Mouse (Mus musculus) urinary bladder, adult 18-20 months (tissue): ENCODE results near the gene Mrln.
"Not testable (repeated sequence)": the region's sequence is repeated elsewhere in the genome, so short reads cannot be mapped to it uniquely, and the experiment has no call there.

Experiments used
- DNase-seq, 2 experiments: peaks; one replicate each; pipeline ENCODE4 v3.0.0; 2022; ENCODE audit warnings: low spot score in 2 of 2, mixed read lengths in 2 of 2

Mrln gene

DNA sequence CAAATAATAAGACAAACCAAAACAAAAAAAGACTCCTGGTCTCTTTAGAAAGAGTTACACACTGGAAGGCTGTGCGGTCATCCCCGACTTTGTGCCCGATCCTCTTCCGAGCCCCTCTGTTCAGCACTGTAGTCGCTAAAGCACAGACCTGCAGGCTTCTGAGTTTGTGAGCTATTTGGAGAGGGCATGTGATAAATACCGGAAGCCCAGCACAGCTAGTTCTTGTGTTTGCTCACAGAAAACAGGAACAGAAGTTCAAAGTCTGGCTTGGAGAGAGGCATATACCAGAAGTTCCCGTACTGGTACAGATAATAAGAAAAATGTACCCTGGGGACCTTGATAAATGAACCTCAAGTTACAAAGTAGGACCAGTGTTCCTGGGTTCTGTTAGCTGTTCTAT is 9.2 kb upstream of the Mrln start:
- no peak for DNase-seq

DNA sequence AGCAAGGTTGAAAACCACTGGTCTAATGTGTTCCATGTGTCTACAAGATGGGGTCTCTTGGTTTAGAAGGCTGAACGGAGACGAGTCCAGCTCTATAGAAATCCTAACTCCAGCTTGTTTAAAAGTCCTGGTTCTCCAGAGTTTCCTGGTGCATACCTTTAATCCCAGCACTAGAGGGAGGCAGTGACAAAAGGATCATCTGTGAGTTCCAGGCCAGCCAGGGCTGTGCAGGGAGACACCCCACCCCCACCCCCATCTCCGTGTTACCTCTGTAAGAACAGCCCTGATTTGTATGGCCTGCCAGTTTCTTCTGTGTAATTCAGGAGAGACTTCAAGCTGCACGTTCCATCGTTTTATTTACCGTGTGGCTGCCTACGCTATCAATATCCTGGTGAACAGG is 8.7 kb upstream of the Mrln start:
- no peak for DNase-seq

DNA sequence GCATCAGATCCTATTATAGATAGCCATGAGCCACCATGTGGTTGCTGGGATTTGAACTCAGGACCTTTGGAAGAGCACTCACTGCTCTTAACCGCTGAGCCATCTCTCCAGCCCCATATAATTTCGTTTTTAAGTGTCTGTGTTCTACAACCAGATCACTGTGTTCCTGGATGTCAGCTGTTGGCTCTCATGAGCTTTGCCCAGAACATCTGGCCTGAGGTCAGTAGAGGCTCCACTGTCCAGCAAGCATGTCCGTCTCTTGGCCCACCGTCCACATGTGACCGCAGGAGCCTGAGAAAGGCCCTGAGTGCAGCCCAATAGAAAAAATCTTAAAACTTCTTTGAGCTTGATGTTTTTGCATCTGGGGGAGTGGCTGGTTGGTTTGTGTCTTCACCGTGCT is 7.8 kb upstream of the Mrln start:
- DNase-seq = no peak

DNA sequence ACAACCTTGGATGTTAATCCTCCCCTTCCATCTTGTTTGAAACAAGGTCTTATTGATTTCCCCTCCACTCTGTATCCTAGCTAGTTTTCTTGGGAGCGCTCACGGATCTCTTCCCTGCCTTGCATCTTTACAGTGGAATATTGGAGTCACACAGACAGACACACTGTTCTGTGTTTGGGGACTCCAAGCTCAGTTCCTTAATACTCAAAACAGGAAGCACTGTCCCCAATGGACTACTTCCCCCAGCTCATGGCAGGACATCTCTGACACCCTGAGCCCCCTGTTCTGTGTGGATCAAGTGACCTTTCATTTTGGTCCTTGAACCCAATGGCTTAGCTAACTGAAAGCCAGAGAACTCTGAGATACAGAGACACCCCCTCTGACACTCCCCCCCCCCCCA is 6.9 kb upstream of the Mrln start:
- DNase-seq = no peak

DNA sequence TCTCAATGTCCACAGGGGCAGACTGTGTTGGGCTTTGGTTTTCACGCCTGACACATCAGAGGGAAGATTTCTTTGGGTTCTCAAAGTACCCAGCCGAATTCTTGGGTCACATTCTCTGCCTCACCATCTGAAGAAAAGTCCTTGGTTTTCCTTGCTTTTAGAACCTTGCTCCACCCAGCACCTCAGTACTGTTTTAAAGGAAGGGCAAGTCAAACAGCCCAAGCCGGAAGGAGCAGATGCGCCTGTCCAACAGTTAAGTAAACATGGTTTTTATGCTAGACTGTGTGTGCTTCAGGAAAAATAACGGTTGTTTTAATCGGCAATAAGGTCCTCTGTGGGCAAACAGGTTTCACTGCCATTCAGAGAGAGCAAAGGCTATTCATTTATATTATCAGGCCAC is 6.5 kb upstream of the Mrln start:
- no peak for DNase-seq

DNA sequence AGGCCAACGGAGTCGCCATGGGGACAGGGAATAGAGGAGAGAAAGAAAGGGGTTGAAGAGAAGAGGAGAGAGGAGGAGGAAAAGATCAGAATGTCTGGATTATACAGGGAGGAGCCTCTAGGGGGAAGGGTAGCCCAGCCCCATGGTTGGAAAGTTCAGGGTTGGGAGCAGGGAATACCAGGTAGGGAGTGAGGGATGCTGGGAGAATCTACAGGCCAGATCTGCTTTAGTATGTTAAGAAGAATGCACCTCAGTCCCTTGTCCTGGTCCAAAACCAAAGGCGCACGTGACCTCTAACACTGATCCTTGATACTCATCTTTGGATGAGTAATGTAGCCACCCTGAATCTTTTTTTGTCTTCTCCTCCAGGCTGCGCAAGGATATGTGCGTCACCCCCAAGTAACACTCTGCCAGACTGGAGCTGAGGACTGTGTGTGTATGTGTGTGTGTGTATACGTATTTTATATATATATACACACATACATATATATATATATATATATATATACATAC is 5.5 kb upstream of the Mrln start:
- DNase-seq = no peak

DNA sequence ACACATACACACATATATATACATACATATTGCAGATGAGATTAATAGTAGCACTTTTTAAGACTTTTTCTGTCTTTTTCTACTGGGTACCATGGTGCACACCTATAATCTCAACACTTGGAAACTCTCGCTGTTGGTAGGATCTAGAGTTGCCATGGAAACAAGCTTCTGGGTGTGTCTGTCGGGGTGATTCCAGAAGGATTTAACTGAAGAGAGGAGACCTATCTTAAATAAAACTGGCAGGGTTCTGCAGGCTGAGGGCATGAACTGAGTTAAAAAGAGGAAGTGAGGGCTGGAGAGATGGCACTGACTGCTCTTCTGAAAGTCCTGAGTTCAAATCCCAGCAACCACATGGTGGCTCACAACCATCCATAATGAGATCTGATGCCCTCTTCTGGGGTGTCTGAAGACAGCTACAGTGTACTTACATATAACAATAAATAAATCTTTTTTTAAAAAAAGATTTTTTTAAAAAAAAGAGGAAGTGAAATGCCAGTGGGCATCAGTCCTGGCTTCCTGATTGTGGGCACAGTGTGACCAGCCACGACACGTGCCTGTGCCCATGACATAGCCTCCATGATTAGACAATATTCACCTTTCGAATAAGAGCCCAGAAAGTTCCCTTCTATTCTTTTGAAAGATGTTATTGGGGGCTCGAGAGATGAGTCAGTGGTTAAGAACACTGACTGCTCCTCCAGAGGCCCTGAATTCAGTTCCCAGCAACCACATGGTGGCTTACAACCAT is 4.8 kb upstream of the Mrln start:
- no peak for DNase-seq

DNA sequence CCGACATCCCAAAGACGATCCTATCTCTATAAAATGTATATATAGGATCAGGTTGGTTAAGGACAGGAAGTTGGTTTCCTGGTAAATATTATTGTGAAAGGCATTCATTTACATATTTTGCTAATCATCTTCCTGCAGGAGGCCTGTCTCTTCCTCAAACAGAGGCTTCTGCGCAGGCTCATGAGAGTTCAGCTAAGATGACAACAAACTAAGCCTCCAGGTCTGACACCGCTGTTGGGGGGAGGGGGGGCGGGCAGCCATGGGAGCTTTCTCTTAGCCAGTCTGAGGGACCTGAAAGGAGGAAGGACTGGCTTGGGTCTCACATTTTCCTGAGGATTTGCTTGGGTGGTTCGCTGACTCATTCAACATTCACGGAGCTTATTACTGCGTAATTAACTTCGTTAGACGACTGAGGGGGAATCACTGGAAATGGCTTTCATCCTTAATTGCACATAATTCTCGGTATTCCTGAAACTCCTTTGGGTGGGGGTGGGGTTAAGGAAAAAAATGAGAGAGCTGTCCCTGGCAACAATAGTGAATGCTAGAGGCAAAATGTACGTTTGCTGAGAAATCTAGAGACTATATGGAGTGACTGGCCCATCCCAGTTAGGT is 3.5 kb upstream of the Mrln start:
- no peak for DNase-seq

DNA sequence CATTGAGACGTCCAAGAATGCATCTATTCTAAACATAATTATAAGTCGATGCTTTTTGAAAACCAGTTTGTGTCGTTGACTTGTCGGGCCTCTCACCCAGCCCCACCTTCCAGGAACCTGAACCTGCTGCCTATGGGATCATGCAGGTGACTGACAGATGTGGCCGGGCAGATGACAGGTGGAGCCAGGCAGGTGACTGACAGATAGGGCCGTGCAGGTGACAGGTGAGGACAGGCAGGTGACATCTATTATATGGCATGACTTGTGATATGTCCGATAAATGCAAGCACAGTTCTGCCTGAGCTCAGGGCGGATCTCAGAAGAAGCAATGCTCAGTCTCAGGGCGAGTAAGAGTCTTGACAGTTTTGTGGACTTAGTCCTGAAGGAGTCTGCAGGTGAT is 6.8 kb downstream of the Mrln start:
- no peak for DNase-seq

DNA sequence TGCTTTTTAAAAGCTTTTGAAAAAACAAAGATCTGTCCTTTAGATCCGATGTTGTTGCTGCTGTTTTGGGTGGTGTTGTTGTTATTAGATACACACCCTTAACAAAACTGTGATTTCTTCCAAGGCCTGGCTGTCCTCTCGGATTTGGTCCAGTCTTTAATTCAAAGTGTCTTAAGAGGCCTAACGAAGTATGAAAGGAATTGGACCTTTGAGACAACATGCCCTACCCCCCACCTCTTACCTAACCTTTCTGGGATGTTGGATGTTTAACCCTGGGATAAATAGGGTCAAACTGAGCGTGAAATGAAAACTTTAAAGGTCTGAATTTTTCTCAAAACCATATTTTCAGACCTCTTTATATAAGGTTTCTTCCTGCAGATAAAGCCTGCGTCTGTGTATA is 16.5 kb downstream of the Mrln start:
- DNase-seq = no peak

DNA sequence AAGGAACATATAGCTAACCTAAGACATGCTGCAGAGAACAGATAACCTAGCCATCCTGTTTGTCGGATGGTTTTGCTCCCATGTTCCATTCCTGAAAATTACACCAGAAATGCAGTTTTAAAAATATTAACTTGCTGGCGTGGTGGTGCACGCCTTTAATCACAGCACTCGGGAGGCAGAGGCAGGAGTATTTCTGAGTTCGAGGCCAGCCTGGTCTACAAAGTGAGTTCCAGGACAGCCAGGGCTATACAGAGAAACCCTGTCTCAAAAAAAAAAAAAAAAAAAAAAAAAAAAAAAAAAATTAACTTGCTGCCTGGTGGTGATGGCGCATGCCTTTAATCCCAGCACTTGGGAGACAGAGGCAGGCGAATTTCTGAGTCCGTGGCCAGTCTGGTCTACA is 17.8 kb downstream of the Mrln start:
- DNase-seq = not testable (repeated sequence)

DNA sequence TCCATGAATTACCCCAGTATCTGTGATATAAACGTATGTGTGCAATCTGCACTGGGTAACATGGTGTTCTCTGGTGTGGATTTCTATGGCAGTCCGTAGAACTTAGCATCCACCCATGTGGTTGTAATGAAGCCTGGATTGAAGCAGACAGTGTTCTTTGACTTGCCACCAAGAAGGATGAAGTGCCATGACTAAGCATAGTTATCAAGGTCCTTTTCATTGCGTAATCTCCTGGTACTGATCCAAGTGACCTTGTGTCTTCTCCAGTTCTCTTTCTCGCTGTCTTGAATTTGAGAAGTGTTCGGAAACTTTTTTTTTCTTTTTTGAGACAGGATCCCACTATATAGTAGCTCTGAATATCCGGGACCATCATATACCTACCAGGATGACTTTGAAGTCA is 20.1 kb downstream of the Mrln start:
- no peak for DNase-seq

DNA sequence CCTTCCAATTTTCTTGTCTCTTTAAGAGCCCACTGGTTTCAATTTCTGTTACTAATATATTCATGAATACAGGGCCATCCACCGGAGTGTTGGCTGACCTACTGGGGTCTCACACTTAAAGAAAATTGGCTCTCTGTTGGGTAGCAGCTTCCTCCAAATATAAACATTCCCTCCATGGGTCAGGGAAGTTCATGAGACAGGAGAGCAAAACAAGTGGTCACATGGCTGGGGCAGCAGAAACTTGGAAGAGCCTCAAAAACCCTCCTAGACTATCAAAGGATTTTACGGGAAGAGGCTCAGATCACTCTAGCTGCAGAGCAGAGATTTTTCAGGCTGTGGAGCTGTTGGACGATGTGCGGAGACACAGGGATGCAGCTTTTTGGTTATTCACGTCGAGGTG is 21.3 kb downstream of the Mrln start:
- no peak for DNase-seq

DNA sequence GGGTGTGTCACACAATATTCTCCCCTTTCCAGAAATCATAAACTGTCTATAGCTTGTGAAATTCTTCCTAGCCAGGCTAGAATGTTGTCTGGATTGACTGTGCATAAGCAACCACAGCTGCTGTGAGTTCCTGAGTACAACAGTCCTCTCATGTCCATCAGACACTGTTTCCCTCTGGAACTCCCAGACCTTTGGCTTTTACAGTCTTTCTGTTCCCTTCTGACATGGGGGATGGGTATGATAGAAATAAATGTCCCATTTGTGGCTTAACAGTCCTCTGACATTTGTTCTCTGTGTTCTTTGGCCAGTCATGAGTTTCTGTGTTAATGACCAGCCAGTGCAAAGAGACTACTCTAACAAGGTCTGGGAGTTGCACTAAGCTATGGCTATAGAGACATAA is 22.1 kb downstream of the Mrln start:
- no peak for DNase-seq

DNA sequence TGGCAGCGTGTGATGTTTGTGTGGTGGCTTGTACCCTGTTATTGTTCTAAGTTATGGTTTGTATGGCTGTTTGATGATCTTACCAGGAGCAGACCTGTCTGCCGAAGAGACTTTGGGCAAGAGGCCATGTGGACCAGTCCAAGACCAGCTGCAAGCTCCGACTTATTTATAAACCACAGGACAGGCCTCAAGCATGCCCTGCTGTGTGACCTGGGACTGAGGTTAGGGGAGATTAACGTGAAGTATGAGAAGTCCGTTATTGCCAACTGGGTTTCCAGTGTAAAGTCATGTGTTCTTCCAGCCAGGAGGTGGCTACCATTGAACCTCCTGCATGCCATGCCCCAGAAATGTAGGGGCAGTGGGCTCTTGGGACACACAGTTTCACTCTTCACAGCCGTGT is 25.9 kb downstream of the Mrln start:
- DNase-seq = no peak

DNA sequence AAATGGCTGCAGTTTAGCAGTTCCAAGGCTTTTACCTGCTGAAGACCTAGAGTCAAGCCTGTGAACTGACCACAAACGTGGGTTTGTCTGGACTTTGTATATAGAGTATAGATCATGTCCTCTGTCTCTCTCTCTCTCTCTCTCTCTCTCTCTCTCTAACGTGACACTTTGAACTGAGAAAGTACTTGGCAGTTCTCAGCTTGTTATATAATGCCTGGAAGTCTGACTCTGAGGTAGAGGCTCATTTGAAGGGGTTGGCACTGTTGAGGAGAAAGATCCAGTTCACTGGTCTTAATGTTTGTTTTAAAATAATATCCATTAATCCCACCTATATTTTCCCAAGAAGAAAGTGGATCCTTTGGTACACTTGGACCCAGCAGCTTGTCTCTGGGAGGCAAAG is 33.5 kb downstream of the Mrln start:
- no peak for DNase-seq

DNA sequence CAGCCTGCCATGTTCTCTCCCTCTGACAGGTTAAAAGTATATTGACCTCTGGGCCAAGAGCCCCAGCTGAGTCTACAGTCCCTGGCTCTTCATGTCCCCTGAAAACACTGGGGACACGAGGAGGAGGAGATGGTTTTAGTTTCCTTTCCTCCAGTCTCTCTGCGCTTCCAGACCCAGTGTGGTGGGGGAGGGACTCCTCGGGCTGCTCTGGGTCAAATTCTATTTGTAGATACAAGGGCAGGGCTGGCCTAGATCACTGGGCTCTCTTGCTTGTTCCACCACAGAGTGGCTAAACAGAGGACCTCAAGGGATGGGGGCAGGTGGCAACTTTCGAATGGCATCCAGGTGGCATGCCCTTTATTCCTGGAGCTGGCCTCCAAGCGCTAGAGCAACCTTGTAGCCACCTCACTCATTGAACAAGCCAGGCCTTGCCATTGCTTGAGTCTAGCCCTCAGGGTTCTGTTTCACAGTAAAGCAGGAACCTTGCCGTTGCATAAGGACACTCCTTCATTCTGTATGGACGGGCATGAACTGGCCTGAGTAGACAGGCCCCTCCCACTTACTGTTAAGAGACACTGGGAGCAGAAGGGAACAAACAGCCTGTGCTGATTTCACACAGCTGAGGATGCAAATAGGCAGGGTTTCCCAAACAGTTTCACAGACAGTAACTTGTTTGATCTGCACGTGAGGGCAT is 38.4 kb downstream of the Mrln start:
- DNase-seq = peak in 1 of 2 experiments; percentile 26

DNA sequence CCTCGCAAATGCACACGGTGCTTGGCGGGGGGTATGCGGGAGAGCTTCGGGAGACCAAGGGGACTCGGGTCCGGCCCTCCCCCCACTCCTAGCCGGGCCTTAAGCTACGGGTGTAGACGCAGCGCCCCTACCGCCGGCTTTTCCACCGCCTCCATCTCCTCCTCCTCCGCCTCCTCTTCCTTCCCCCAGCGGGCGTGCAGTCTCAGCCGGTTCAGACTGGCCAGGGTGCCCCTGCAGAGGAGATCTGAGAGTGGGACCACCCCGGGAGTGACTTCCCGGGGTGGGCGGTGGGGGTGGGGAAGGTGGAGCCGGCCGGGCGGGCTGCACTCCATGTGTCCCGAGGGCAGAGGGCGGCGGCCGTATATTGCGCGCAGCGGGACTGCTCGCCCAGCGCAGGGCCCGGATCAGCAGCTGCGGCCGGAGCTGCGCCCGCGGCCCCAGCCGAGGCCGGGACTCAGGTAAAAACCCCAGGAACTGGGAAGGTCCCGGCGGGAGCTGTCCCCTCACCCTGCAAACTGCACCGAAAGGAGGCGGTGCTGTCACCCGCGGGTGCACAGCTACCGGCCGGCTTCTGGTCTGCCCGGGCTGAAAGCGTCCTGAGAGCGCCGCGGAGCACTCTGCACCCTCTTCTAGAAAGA is 40.6 kb downstream of the Mrln start, which contains the start of gene Slc16a9:
TSS of gene Slc16a9 (plus strand) at position 180 of the 638 bp plus-strand sequence.
- peak; percentile 35 to 64 for DNase-seq

DNA sequence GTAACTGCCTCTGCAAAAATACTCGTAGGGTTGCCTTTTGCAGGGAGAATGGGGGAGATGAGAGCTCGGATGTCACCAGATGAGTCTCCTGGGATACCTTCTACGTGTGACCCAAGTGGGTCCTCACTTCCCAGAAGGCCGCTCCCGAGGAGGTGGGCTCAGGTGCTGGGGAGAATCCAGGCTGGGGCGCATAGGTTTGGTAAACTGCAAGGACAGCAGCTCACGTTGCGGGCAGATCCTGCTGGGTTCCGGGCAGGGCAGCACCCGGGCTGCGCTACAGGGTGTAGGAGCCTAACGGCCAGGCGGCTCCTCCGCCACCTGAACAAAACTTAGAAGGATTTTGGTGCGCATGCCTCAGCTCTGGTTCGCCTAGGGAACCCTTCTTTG is 41.1 kb downstream of the Mrln start:
- DNase-seq = peak in 1 of 2 experiments; percentile 55

DNA sequence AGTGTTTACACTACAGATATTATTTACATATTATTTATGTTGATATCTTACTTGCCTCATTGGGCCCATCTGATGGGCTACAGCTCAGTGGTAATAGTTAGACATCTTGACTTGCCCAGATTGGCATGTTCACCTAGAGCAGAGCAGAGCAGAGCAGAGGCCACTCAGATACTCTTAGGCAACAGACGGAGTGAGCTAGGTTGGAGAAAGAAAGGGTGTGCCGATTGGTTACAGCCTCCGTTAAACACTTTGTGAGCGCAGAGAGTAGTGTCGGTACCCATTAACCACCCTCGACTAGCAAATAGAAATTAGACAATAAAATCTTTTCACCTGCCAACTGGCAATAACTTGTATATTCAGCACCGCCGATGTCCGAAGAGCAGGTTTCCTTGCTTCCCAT is 41.6 kb downstream of the Mrln start:
- DNase-seq = no peak

DNA sequence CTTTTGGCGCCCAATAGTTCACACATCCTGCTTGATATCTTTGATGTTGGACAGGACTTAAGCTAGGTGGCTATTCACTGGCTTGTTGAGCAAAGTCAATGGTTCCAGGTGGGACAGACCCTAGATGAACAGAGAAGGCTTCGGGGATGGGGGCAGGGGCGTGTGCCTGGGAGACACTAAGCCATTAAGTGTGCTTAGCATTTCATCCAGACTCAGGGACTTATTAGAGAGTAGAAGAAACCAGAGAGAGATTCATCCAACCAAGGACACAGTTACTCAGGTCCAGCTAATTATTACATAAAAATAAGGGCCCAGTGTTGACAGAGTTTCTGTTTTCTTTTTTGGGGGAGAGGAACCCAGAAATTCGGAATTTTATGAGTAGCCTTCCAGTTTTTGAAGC is 45.9 kb downstream of the Mrln start:
- no peak for DNase-seq

DNA sequence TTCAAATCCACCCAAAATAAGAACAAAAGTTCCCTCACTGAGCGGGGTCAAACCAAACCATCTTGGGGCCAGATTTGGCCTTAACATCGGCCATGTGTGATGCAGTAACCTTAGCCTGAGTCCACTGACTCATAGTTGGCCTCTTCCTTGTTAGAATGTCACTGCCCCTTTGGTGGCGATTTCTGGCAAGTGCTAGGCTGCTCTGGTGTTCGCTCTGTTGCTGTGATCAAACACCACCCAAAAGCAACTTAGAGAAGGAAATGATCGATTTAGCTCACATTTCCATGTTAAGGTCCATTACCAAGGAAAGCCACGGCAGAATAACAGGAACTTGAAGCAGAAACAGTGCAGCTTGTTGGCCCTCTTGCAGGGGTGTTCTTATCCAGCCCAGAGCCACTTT is 46.3 kb downstream of the Mrln start:
- DNase-seq = no peak
